Mouse (Mus musculus): Measurements from ENCODE around the gene Nom1. TPM values are rescaled to one million over a fixed set of nuclear protein-coding genes. Genes with fewer than 3 reads are reported as not detected.
"Not testable (repeated sequence)": the region's sequence is repeated elsewhere in the genome, so short reads cannot be mapped to it uniquely, and the experiment has no call there.

Gene Nom1
- total and polyA plus RNA-seq, 2 experiments = 4.0 to 7.7 TPM

DNA sequence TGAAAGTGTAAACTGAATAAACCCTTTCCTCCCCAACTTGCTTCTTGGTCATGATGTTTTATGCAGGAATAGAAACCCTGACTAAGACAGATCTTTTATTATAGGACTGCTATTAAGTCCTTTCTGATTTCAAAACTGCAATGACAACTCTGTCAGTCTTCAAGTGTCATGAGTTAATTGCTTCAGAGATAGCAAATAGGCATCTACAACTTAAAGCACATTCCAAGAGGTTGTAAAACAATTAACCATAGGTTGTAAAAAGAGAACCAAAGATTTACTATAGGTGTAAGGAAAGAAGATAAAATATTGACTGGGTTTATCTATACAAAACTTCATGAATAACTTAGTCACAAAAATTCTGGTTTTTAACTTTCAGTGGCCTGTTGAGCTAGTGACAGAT lies 23.6 kb upstream of the Nom1 start:
- Histone ChIP-seq H3K27me3 (ENCODE audit: control insufficient read depth, insufficient read depth, low read length) (no peaks in the 10 kb centered on the region), H3K4me1 (ENCODE audit: control insufficient read depth, insufficient read depth, low read length) (no peaks in the 10 kb centered on the region), H3K79me2 (ENCODE audit: control insufficient read depth, insufficient read depth, low read length) (no peaks in the 10 kb centered on the region; the same call in 1 of the 2 replicates), H3K9ac (ENCODE audit: low read depth, low read length) (no peak overlapping the region), H3K4me3 (ENCODE audit: insufficient read depth, low read depth, low read length) (no peak overlapping the region), H3K36me3 (ENCODE audit: control insufficient read depth, insufficient read depth, low read length) (no peaks in the 10 kb centered on the region), H3K27ac (replicated peaks; ENCODE audit: insufficient read depth, low read depth, low read length) (no peak overlapping the region)
- no peak for DNase-seq (ENCODE audit: extremely low read depth, low read depth, low spot score)
- TF ChIP-seq CTCF (IDR thresholded peaks at IDR 0.05; ENCODE audit: low read depth, low read length) (no peak), POLR2A (IDR thresholded peaks at IDR 0.05; ENCODE audit: extremely low read depth, insufficient read depth, low read length) (no peak)

DNA sequence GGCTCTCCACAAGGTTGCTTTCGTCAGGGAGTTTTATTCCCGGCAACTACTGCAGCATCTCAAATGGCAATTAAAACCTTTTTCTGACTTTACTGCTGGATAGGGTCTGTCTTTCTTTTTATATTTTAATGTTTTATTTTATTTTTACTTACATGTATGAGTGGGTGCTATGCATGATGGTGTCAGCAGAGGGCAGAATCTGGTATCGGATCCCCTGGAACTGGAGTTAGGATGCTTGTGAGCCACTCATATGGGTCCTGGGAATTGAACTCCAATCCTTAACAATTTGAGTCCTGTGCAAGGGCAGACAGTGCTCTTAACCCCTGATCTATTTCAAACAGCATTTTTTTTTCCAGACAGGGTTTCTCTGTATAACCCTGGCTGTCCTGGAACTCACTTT lies 21.4 kb upstream of the Nom1 start:
- WGBS = 78% methylated on average over 3 of the region's 3 CpGs
- H3K4me3 ChIP-seq (ENCODE audit: insufficient read depth, low read depth, low read length) = no peak overlapping the region
- DNase-seq (ENCODE audit: extremely low read depth, low read depth, low spot score) = no peak
- no peak overlapping the region for H3K9ac ChIP-seq (ENCODE audit: low read depth, low read length)
- TF ChIP-seq CTCF (IDR thresholded peaks at IDR 0.05; ENCODE audit: low read depth, low read length) (no peak), POLR2A (IDR thresholded peaks at IDR 0.05; ENCODE audit: extremely low read depth, insufficient read depth, low read length) (no peak)
- H3K36me3 ChIP-seq (ENCODE audit: control insufficient read depth, insufficient read depth, low read length) = no peaks in the 10 kb centered on the region
- no peaks in the 10 kb centered on the region; the same call in 1 of the 2 replicates for H3K79me2 ChIP-seq (ENCODE audit: control insufficient read depth, insufficient read depth, low read length)
- H3K27ac ChIP-seq (replicated peaks; ENCODE audit: insufficient read depth, low read depth, low read length) = no peak overlapping the region
- H3K4me1 ChIP-seq (ENCODE audit: control insufficient read depth, insufficient read depth, low read length) = no peaks in the 10 kb centered on the region
- H3K27me3 ChIP-seq (ENCODE audit: control insufficient read depth, insufficient read depth, low read length) = no peaks in the 10 kb centered on the region

DNA sequence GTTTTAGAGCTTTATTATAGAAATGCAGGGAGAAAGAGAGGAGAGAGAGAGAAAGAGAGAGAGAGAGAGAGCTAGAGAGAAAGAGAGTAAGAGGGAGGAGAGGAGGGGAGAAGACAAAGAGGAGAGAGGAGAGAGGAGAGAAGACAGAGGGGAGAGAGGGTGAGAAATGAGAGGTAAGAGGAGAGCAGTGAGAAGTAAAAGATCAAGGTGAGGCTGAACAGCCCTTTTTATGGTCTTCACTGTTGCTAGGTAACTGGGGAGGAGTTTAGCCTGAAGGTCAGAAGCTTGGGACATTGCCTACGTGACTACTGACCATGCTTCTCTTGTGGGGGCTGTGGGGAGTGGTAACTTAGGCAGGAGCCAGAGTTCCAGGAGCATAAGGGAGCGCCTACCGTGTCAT lies 11.1 kb upstream of the Nom1 start:
- not testable (repeated sequence) for H3K27me3 ChIP-seq (ENCODE audit: control insufficient read depth, insufficient read depth, low read length); H3K9ac ChIP-seq (ENCODE audit: low read depth, low read length); H3K4me1 ChIP-seq (ENCODE audit: control insufficient read depth, insufficient read depth, low read length); H3K79me2 ChIP-seq (ENCODE audit: control insufficient read depth, insufficient read depth, low read length); H3K27ac ChIP-seq (replicated peaks; ENCODE audit: insufficient read depth, low read depth, low read length); DNase-seq (ENCODE audit: extremely low read depth, low read depth, low spot score); H3K36me3 ChIP-seq (ENCODE audit: control insufficient read depth, insufficient read depth, low read length); H3K4me3 ChIP-seq (ENCODE audit: insufficient read depth, low read depth, low read length)
- 55% methylated on average over 3 of the region's 3 CpGs for WGBS

DNA sequence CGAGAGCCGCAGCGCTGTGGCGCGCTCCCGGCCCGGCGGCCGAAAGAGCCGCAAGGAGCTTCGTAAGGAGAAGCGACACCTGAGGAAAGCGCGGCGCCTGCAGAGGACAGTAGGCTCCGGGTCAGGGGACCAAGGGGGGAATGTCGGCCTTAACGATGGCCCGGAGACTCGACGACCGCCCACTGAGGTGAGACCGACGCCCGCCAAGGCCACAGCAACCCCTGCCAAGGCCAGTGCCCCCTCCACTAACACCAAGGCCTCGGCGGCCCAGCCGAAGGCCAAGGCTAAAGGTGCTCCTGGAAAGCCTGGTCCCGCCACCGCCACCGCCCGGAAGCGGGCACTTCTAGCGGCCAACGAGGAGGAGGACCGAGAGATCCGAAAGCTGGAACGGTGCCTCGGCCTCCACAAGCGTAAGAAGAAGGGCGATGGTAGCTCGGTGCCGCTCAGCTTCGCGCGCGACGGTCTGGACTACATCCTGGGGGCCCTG lies 451 bp downstream of the Nom1 start:
- peak; percentile 47 for DNase-seq (ENCODE audit: extremely low read depth, low read depth, low spot score)

GRCm38 (mm10) chr5:29435491-29435890 lies 1.0 kb downstream of the Nom1 start:
- H3K79me2 ChIP-seq (ENCODE audit: control insufficient read depth, insufficient read depth, low read length) = peaks cover 9% of the 10 kb centered on the region; the same call in 1 of the 2 replicates
- peaks cover 9% of the 10 kb centered on the region; the same call in 1 of the 2 replicates for H3K4me1 ChIP-seq (ENCODE audit: control insufficient read depth, insufficient read depth, low read length)
- no peaks in the 10 kb centered on the region for H3K27me3 ChIP-seq (ENCODE audit: control insufficient read depth, insufficient read depth, low read length)
- H3K36me3 ChIP-seq (ENCODE audit: control insufficient read depth, insufficient read depth, low read length) = peaks cover 33% of the 10 kb centered on the region
- DNase-seq (ENCODE audit: extremely low read depth, low read depth, low spot score) = peak; percentile 10
- no peak overlapping the region for H3K27ac ChIP-seq (replicated peaks; ENCODE audit: insufficient read depth, low read depth, low read length)
- WGBS = 26% methylated on average over 8 of the region's 8 CpGs
- H3K4me3 ChIP-seq (ENCODE audit: insufficient read depth, low read depth, low read length) = peak overlapping the region; percentile 96
- no peak overlapping the region; the same call in 1 of the 2 replicates for H3K9ac ChIP-seq (ENCODE audit: low read depth, low read length)
- TF ChIP-seq POLR2A (IDR thresholded peaks at IDR 0.05; ENCODE audit: extremely low read depth, insufficient read depth, low read length) (no peak), CTCF (IDR thresholded peaks at IDR 0.05; ENCODE audit: low read depth, low read length) (no peak)

More for the DNA sequence above, 451 bp downstream of the Nom1 start:
- peaks cover 9% of the 10 kb centered on the region; the same call in 1 of the 2 replicates for H3K4me1 ChIP-seq (ENCODE audit: control insufficient read depth, insufficient read depth, low read length)
- peak overlapping the region; percentile 79 for H3K27ac ChIP-seq (replicated peaks; ENCODE audit: insufficient read depth, low read depth, low read length)
- peak overlapping the region; percentile 95 for H3K9ac ChIP-seq (ENCODE audit: low read depth, low read length)
- WGBS = under 1% methylated on average over 48 of the region's 48 CpGs
- H3K79me2 ChIP-seq (ENCODE audit: control insufficient read depth, insufficient read depth, low read length) = peaks cover 9% of the 10 kb centered on the region; the same call in 1 of the 2 replicates
- H3K27me3 ChIP-seq (ENCODE audit: control insufficient read depth, insufficient read depth, low read length) = no peaks in the 10 kb centered on the region
- peak overlapping the region; percentile 96 for H3K4me3 ChIP-seq (ENCODE audit: insufficient read depth, low read depth, low read length)
- peaks cover 27% of the 10 kb centered on the region for H3K36me3 ChIP-seq (ENCODE audit: control insufficient read depth, insufficient read depth, low read length)
- TF ChIP-seq CTCF (IDR thresholded peaks at IDR 0.05; ENCODE audit: low read depth, low read length) = no peak
- no peak for TF ChIP-seq POLR2A (IDR thresholded peaks at IDR 0.05; ENCODE audit: extremely low read depth, insufficient read depth, low read length)

DNA sequence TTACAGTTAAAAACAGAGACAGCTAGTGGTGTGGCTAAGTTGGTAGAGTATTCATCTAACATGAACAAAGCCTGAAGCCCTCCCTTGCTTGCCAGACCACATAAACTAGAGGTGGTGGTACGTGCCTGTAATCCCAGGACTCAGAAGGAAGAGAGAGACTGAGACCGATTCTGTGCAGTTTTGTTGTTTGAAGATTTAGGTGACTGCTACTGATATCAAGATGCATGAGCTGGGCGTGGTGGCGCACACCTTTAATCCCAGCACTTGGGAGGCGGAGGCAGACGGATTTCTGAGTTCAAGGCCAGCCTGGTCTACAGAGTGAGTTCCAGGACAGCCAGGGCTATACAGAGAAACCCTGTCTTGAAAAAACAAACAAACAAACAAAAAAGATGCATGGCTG lies 2.3 kb downstream of the Nom1 start:
- H3K36me3 ChIP-seq (ENCODE audit: control insufficient read depth, insufficient read depth, low read length) = peaks cover 41% of the 10 kb centered on the region
- not testable (repeated sequence) for H3K4me1 ChIP-seq (ENCODE audit: control insufficient read depth, insufficient read depth, low read length); H3K27me3 ChIP-seq (ENCODE audit: control insufficient read depth, insufficient read depth, low read length); H3K79me2 ChIP-seq (ENCODE audit: control insufficient read depth, insufficient read depth, low read length); H3K9ac ChIP-seq (ENCODE audit: low read depth, low read length); H3K4me3 ChIP-seq (ENCODE audit: insufficient read depth, low read depth, low read length); H3K27ac ChIP-seq (replicated peaks; ENCODE audit: insufficient read depth, low read depth, low read length); DNase-seq (ENCODE audit: extremely low read depth, low read depth, low spot score)
- 93% methylated on average over 6 of the region's 6 CpGs for WGBS

Data from liver, adult 2 months (tissue).